12 mouse cellular contexts compared by ENCODE assay signal in genomic region chr6:11305979-11306534, GRCm38 (mm10).
"Had no signal": no experiment of that assay in that cellular context is flagged by ENCODE, and none has a peak within 500 bp of the region (broad histone marks: within the 10 kb centered on the region; RNA-seq: fewer than 3 reads in every experiment).

No protein-coding gene starts in this region.

- H3K9me3 ChIP-seq: limb, embryonic 12.5 days; midbrain, embryonic 12.5 days; neural tube, embryonic 15.5 days had no signal

- H3K36me3 ChIP-seq: limb, embryonic 12.5 days; midbrain, embryonic 12.5 days; neural tube, embryonic 15.5 days had no signal

- H3K4me3 ChIP-seq: layer of hippocampus, adult 2 months; limb, embryonic 12.5 days; midbrain, embryonic 12.5 days; myocyte; neural tube, embryonic 15.5 days had no signal

- H3K4me1 ChIP-seq: limb, embryonic 12.5 days; midbrain, embryonic 12.5 days; neural tube, embryonic 15.5 days had no signal

- H3K27ac ChIP-seq: layer of hippocampus, adult 2 months; limb, embryonic 12.5 days; liver, embryonic 14.5 days; midbrain, embryonic 12.5 days; neural tube, embryonic 15.5 days had no signal

- H3K9ac ChIP-seq: limb, embryonic 12.5 days; liver, embryonic 14.5 days; midbrain, embryonic 12.5 days; neural tube, embryonic 15.5 days had no signal

- H3K4me2 ChIP-seq: limb, embryonic 12.5 days; midbrain, embryonic 12.5 days; neural tube, embryonic 15.5 days had no signal

- DNase-seq: kidney, adult 18-20 months; kidney, postnatal 10 days; kidney, postnatal 4 days; lung, adult 18-20 months; right cerebral cortex, postnatal 4 days; thymus, postnatal 4 days had no signal

- H3K27me3 ChIP-seq: limb, embryonic 12.5 days; midbrain, embryonic 12.5 days; neural tube, embryonic 15.5 days had no signal
